Mouse (Mus musculus): ENCODE measurements around the gene Olfr1424. TPM values are rescaled to one million over a fixed set of nuclear protein-coding genes. Genes with fewer than 3 reads are reported as not detected.
A peak's percentile ranks its signal among the peaks of the same experiment; 100 is the strongest.

Olfr1424 gene
- total RNA-seq, 2 experiments from 2014 or later: not detected

- DNase-seq (ENCODE audit: low spot score in 2 of 2): peak; percentile 77 to 79
These were observed 52.8 kb downstream of the Olfr1424 start for GRCm38 (mm10) chr19:12009501-12010280.

Other genes starting within 250 kb of the Olfr1424 start
- 10 to 100 TPM; 29.5 to 30.8 TPM for gene Stx3, start 243.3 kb downstream of the Olfr1424 start, total RNA-seq (2021)
- not detected for gene Olfr1417, start 223.5 kb downstream of the Olfr1424 start, total RNA-seq (2021)
- gene Olfr1418, start 201.6 kb downstream of the Olfr1424 start, total RNA-seq (2021): not detected
- gene Olfr1419, start 187.6 kb downstream of the Olfr1424 start, total RNA-seq (2021): not detected
- not detected for gene Olfr1420, start 176.1 kb downstream of the Olfr1424 start, total RNA-seq (2021)
- gene Patl1, start 150.3 kb downstream of the Olfr1424 start, total RNA-seq (2021): 10 to 100 TPM; 20.4 to 22.4 TPM
- gene Osbp, start 96.7 kb downstream of the Olfr1424 start, total RNA-seq (2021): 10 to 100 TPM; 55.9 to 58.2 TPM
- gene Olfr1423, start 21.4 kb downstream of the Olfr1424 start, total RNA-seq (2021): not detected
- gene Olfr1425, start 15.0 kb upstream of the Olfr1424 start, total RNA-seq (2021): not detected
- not detected for gene Olfr1426, start 29.3 kb upstream of the Olfr1424 start, total RNA-seq (2021)
- gene Olfr1427, start 40.7 kb upstream of the Olfr1424 start, total RNA-seq (2021): not detected
- gene Olfr1428, start 53.2 kb upstream of the Olfr1424 start, total RNA-seq (2021): not detected
- not detected for gene Olfr76, start 60.5 kb upstream of the Olfr1424 start, total RNA-seq (2021)
- gene Olfr1555-ps1, start 107.4 kb upstream of the Olfr1424 start, total RNA-seq (2021): not detected
- gene Olfr1431, start 138.0 kb upstream of the Olfr1424 start, total RNA-seq (2021): not detected
- not detected for gene Olfr1432, start 169.9 kb upstream of the Olfr1424 start, total RNA-seq (2021)
- gene Olfr262, start 179.0 kb upstream of the Olfr1424 start, total RNA-seq (2021): not detected
- not detected for gene Olfr235, start 198.3 kb upstream of the Olfr1424 start, total RNA-seq (2021)
- not detected for gene Olfr1434, start 217.2 kb upstream of the Olfr1424 start, total RNA-seq (2021)
- not detected for gene Olfr1436, start 236.4 kb upstream of the Olfr1424 start, total RNA-seq (2021)

All from left cerebral cortex, adult 18-20 months (tissue).